Mouse (Mus musculus) intestine, postnatal 0 days (tissue): ENCODE results near the gene Gm20662. TPM values are rescaled to one million over a fixed set of nuclear protein-coding genes. Genes with fewer than 3 reads are reported as not detected.

Source experiments
- ATAC-seq: fragments of 200-750 bp; cut with Nextera tagmentation; 2 replicates; pipeline ENCODE4 v1.8.0; 2017; ENCODE audit warnings: mild to moderate bottlenecking, moderate TSS enrichment, moderate library complexity
- H3K27ac ChIP-seq: fragments of 300-500 bp; sonication (generic); 2 replicates; pipeline ENCODE4 v1.5.1; 2014; ENCODE audit warnings: mild to moderate bottlenecking, low read depth, low read length, moderate library complexity
- H3K27me3 ChIP-seq: fragments of 300-500 bp; sonication (generic); replicated peaks from 2 replicates; pipeline ENCODE4 v1.6.1; 2014; ENCODE audit warnings: low read length, mixed read lengths; ENCODE audit not compliant: control insufficient read depth, insufficient read depth
- H3K36me3 ChIP-seq: fragments of 300-500 bp; sonication (generic); 2 replicates; pipeline ENCODE4 v1.6.1; 2014; ENCODE audit warnings: mild to moderate bottlenecking, moderate library complexity; ENCODE audit not compliant: control insufficient read depth, insufficient read depth
- H3K4me1 ChIP-seq: fragments of 300-500 bp; sonication (generic); replicated peaks from 2 replicates; pipeline ENCODE4 v1.6.1; 2014; ENCODE audit warnings: antibody characterized with exemption, low read length, mixed read lengths; ENCODE audit not compliant: control insufficient read depth, insufficient read depth
- H3K4me2 ChIP-seq: fragments of 300-500 bp; sonication (generic); replicated peaks from 2 replicates; pipeline ENCODE4 v1.6.1; 2014; ENCODE audit warnings: low read depth, mild to moderate bottlenecking, moderate library complexity
- H3K4me3 ChIP-seq: fragments of 300-500 bp; sonication (generic); 2 replicates; pipeline ENCODE4 v1.5.1; 2014; ENCODE audit warnings: low read depth, low read length
- H3K9ac ChIP-seq: fragments of 300-500 bp; sonication (generic); 2 replicates; pipeline ENCODE4 v1.6.1; 2014; ENCODE audit warnings: mild to moderate bottlenecking, low read depth, low read length
- H3K9me3 ChIP-seq: fragments of 300-500 bp; sonication (generic); 2 replicates; pipeline ENCODE4 v1.6.1; 2016; ENCODE audit warnings: mixed run types; ENCODE audit not compliant: control insufficient read depth
- CTCF ChIP-seq: sonication (generic); IDR thresholded peaks from 2 replicates; pipeline ENCODE4 v1.5.1; 2016; ENCODE audit warnings: low read depth, mild to moderate bottlenecking, control low read depth, antibody characterized with exemption, moderate library complexity
- WGBS: fragments of 180-500 bp; shearing (Covaris S2); extraction: QIAGEN DNeasy Blood & Tissue Kit; methylation state at CpG from one replicate; pipeline ENCODE4 v1.1.7; 2014; 5-methylcytosine and 5-hydroxymethylcytosine counted together
- polyA plus RNA-seq: library from polyadenylated mRNA; unstranded; fragments of >200 nt; fragmentation: Nextera tagmentation; extraction: Ambion mirVana; gene quantifications from 2 replicates; pipeline ENCODE4 v1.2.1, GENCODE M21; 2015

The Gm20662 gene
- polyA plus RNA-seq, 1 experiment from 2014 or later, result not detected

- peak within 1 kb of the TSS; percentile 52; the same call in 1 of the 2 replicates for H3K27ac ChIP-seq
- H3K4me1 ChIP-seq, result 0 out of 2 replicates have a peak, but pooled peaks cover 7% of the 10 kb centered on the region
- peak; percentile 13 for ATAC-seq
- H3K4me2 ChIP-seq, result peak within 1 kb of the TSS; percentile 47
- no peak within 1 kb of the TSS for H3K4me3 ChIP-seq
- H3K9ac ChIP-seq, result 0 out of 2 replicates have a peak within 1 kb of the TSS, but pooled peaks have one; percentile 1
- no peaks in the 10 kb centered on the region for H3K27me3 ChIP-seq
- H3K36me3 ChIP-seq, result peaks cover 56% of the 10 kb centered on the region
- H3K9me3 ChIP-seq, result no peaks in the 10 kb centered on the region
- WGBS, result 46% methylated on average over 20 of the region's 20 CpGs
- peak; percentile 99 for TF ChIP-seq CTCF
Observed at GRCm38 (mm10) chr9:108052885-108053664, 56.9 kb downstream of the Gm20662 start, which contains the start of gene Amigo3. TSS of gene Amigo3 (plus strand) at chr9:108053159.

- WGBS, result 61% methylated on average over 15 of the region's 15 CpGs
- no peak overlapping the region for H3K9ac ChIP-seq
Observed at GRCm38 (mm10) chr9:108053665-108054225, 57.6 kb downstream of the Gm20662 start.

GRCm38 (mm10) chr9:108054331-108055040 is 58.3 kb downstream of the Gm20662 start:
- Histone ChIP-seq H3K4me3 (no peak overlapping the region), H3K27ac (no peak overlapping the region), H3K9me3 (no peaks in the 10 kb centered on the region), H3K36me3 (peaks cover 70% of the 10 kb centered on the region), H3K4me2 (no peak overlapping the region), H3K4me1 (0 out of 2 replicates have a peak, but pooled peaks cover 6% of the 10 kb centered on the region), H3K27me3 (no peaks in the 10 kb centered on the region), H3K9ac (no peak overlapping the region)
- ATAC-seq, result no peak
- WGBS, result 88% methylated on average over 22 of the region's 22 CpGs
- no peak for TF ChIP-seq CTCF

More at GRCm38 (mm10) chr9:108053665-108054225, 57.6 kb downstream of the Gm20662 start:
- no peak overlapping the region for H3K4me3 ChIP-seq
- peak overlapping the region; percentile 52; the same call in 1 of the 2 replicates for H3K27ac ChIP-seq
- peak overlapping the region; percentile 47 for H3K4me2 ChIP-seq
- H3K4me1 ChIP-seq, result 0 out of 2 replicates have a peak, but pooled peaks cover 6% of the 10 kb centered on the region
- H3K27me3 ChIP-seq, result no peaks in the 10 kb centered on the region
- peaks cover 62% of the 10 kb centered on the region for H3K36me3 ChIP-seq
- no peak for TF ChIP-seq CTCF
- ATAC-seq, result peak; percentile 0; the same call in 1 of the 2 replicates
- no peaks in the 10 kb centered on the region for H3K9me3 ChIP-seq

GRCm38 (mm10) chr9:108055061-108055460 is 58.9 kb downstream of the Gm20662 start:
- no peaks in the 10 kb centered on the region for H3K9me3 ChIP-seq
- H3K4me1 ChIP-seq, result 0 out of 2 replicates have a peak, but pooled peaks cover 3% of the 10 kb centered on the region
- H3K27me3 ChIP-seq, result no peaks in the 10 kb centered on the region
- no peak for TF ChIP-seq CTCF
- H3K4me2 ChIP-seq, result no peak overlapping the region
- H3K9ac ChIP-seq, result no peak overlapping the region
- 69% methylated on average over 1 of the region's 1 CpGs for WGBS
- H3K36me3 ChIP-seq, result peaks cover 76% of the 10 kb centered on the region
- no peak for ATAC-seq
- H3K4me3 ChIP-seq, result no peak overlapping the region
- no peak overlapping the region for H3K27ac ChIP-seq

- no peaks in the 10 kb centered on the region for H3K4me1 ChIP-seq
- no peak overlapping the region for H3K4me2 ChIP-seq
- 88% methylated on average over 6 of the region's 6 CpGs for WGBS
- no peak overlapping the region; the same call in 1 of the 2 replicates for H3K9ac ChIP-seq
- no peak overlapping the region for H3K27ac ChIP-seq
- H3K4me3 ChIP-seq, result no peak overlapping the region
- no peak for TF ChIP-seq CTCF
- no peaks in the 10 kb centered on the region for H3K27me3 ChIP-seq
- H3K9me3 ChIP-seq, result no peaks in the 10 kb centered on the region
- ATAC-seq, result no peak
- peaks cover 79% of the 10 kb centered on the region for H3K36me3 ChIP-seq
Observed at GRCm38 (mm10) chr9:108055661-108056237, 59.6 kb downstream of the Gm20662 start.
